Mouse (Mus musculus) lung, adult 2 months (tissue): Measurements from ENCODE around the gene Ankrd65.

Experiments used
- CTCF ChIP-seq: fragments of 200-500 bp; IDR thresholded peaks from 2 replicates; pipeline ENCODE4 v1.5.1; 2011; ENCODE audit warnings: mild to moderate bottlenecking, low read length, control low read depth; ENCODE audit not compliant: insufficient read depth
- POLR2A ChIP-seq: fragments of 200-500 bp; IDR thresholded peaks from 2 replicates; pipeline ENCODE4 v1.6.1; 2011; ENCODE audit warnings: low read depth, mild to moderate bottlenecking, control low read depth, low read length, borderline replicate concordance; ENCODE audit errors: extremely low read depth

- TF ChIP-seq CTCF: no peak
- no peak for TF ChIP-seq POLR2A
These were observed 9.3 kb upstream of the Ankrd65 start for GRCm38 (mm10) chr4:155780895-155781294.
